Mouse (Mus musculus) spleen, adult 2 months (tissue): ENCODE data around the gene Ankrd13c.

Source experiments
- CTCF ChIP-seq: fragments of 200-500 bp; IDR thresholded peaks from 2 replicates; pipeline ENCODE4 v1.5.1; 2011; ENCODE audit warnings: mild to moderate bottlenecking, inconsistent platforms; ENCODE audit not compliant: insufficient read depth, insufficient read length, insufficient replicate concordance; ENCODE audit errors: extremely low read depth
- POLR2A ChIP-seq: fragments of 200-500 bp; IDR thresholded peaks from 2 replicates; pipeline ENCODE4 v1.6.1; 2011; ENCODE audit warnings: low read depth, low read length, inconsistent platforms

DNA sequence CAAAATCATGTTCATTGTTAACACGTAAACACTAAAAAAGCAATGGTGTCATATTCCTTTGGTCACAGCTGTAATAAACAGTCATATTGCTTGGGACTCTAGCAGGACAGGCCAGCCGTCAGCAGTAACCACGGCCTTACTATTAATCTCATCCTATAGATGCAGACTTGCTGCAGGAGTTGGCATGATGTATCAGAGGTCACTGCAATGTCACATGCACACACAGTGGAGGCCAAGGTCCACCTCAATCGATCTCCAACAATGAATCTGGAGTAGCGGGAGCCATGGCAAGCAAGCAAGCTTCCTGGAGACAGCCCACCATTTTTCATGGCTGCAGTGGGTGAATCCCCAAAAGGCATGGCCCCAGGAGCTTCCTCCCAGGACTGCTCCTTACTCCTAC lies 45.3 kb upstream of the Ankrd13c start:
- TF ChIP-seq CTCF (no peak), POLR2A (no peak)
